Mouse (Mus musculus) stomach, postnatal 0 days (tissue): ENCODE results near the gene Slc23a4.

ENCODE experiments used
- CTCF ChIP-seq: IDR thresholded peaks from 2 replicates; pipeline ENCODE4 v1.5.1; 2016; ENCODE audit warnings: antibody characterized with exemption, low read depth, mild to moderate bottlenecking, moderate library complexity
- EP300 ChIP-seq: optimal IDR thresholded peaks from 2 replicates; pipeline ENCODE3; 2016; ENCODE audit warnings: antibody characterized with exemption

DNA sequence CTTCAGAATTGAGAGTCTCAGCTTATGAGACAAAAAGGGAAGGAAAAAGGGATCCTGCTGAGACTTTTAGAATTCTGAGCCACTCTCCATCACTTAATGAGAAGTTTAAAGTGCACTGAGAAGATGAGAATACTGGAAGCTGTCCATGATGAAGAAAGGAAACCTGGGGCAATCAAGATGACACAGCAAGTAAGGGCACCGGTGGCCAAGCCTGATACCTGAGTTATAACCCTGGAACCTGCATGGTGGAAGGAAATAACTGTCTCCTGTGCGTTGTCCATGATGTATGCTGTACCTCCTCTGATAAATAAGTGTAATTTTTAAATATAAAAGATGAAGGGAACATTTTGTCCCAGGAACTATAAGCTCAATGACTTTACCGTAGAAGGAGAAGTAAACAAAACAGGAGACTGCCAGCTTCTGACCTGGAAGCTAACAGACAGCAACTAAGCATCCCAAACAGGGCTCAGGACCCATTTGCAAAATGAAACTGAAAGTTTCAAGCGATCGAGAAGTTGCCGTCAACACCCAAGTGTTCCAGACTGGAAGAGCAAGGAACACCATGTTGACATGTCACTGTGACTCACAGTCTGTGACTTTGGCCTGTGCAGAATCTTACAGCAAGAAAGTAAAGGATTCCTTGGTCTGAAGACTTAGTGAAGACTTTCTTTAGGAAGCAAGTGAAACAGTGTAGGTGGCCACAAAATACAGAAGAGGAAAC is 22.2 kb downstream of the Slc23a4 start:
- TF ChIP-seq EP300: no peak
- no peak for TF ChIP-seq CTCF
